Mouse (Mus musculus) thymus, adult 2 months (tissue): Measurements from ENCODE around the gene Pten.

Source experiments
- CTCF ChIP-seq: fragments of 200-500 bp; IDR thresholded peaks from 2 replicates; pipeline ENCODE4 v1.5.1; 2012; ENCODE audit warnings: mild to moderate bottlenecking, control low read depth, low read length, moderate library complexity, borderline replicate concordance; ENCODE audit not compliant: control insufficient read depth, poor library complexity, insufficient read depth; ENCODE audit errors: extremely low read depth
- POLR2A ChIP-seq: fragments of 200-500 bp; IDR thresholded peaks from 2 replicates; pipeline ENCODE4 v1.6.1; 2012; ENCODE audit warnings: mild to moderate bottlenecking, low read length, control low read depth, moderate library complexity; ENCODE audit not compliant: control insufficient read depth, poor library complexity, insufficient read depth; ENCODE audit errors: extremely low read depth

GRCm38 (mm10) chr19:32789535-32789934 is 32.2 kb downstream of the Pten start:
- TF ChIP-seq POLR2A (no peak), CTCF (no peak)
